Mouse (Mus musculus): ENCODE data around the gene Tmem100. TPM values are rescaled to one million over a fixed set of nuclear protein-coding genes. Genes with fewer than 3 reads are reported as not detected.

Gene Tmem100
- polyA plus RNA-seq (2014; fragmentation: Nextera tagmentation; extraction: Ambion mirVana), result 16.7 and 17.7 TPM in 2 replicates

GRCm38 (mm10) chr11:90029841-90030398 is at the start of gene Tmem100:
Tmem100 (plus strand) TSS chr11:90030348.
- peaks cover 2% of the 10 kb centered on the region; the same call in 1 of the 2 replicates for H3K4me1 ChIP-seq (ENCODE audit: control insufficient read depth, insufficient read depth, low read length)
- peak within 1 kb of the TSS; percentile 36 for H3K4me3 ChIP-seq (ENCODE audit: low read depth, low read length)
- peak within 1 kb of the TSS; percentile 40 for H3K4me2 ChIP-seq (ENCODE audit: low read depth, low read length)
- H3K27ac ChIP-seq (replicated peaks; ENCODE audit: low read depth, low read length), result no peak within 1 kb of the TSS
- peak within 1 kb of the TSS; percentile 48 for H3K9ac ChIP-seq (replicated peaks; ENCODE audit: low read length)
- WGBS, result 50% methylated on average over 13 of the region's 13 CpGs
- H3K27me3 ChIP-seq (ENCODE audit: control insufficient read depth, insufficient read depth, low read length), result no peaks in the 10 kb centered on the region
- ATAC-seq (replicated peaks; ENCODE audit: insufficient number of reproducible peaks, low FRiP score, low TSS enrichment, low read depth) (no peak), DNase-seq (ENCODE audit: low spot score) (no peak)
- H3K9me3 ChIP-seq (replicated peaks; ENCODE audit: control insufficient read depth, low read length), result no peaks in the 10 kb centered on the region
- H3K36me3 ChIP-seq (replicated peaks; ENCODE audit: control insufficient read depth, insufficient read depth, low read depth, low read length), result no peaks in the 10 kb centered on the region

GRCm38 (mm10) chr11:89982918-89983317 is 47.2 kb upstream of the Tmem100 start:
- Histone ChIP-seq H3K4me2 (ENCODE audit: low read depth, low read length) (no peak overlapping the region), H3K27ac (replicated peaks; ENCODE audit: low read depth, low read length) (no peak overlapping the region), H3K27me3 (ENCODE audit: control insufficient read depth, insufficient read depth, low read length) (no peaks in the 10 kb centered on the region), H3K9ac (replicated peaks; ENCODE audit: low read length) (no peak overlapping the region), H3K9me3 (replicated peaks; ENCODE audit: control insufficient read depth, low read length) (no peaks in the 10 kb centered on the region), H3K4me1 (ENCODE audit: control insufficient read depth, insufficient read depth, low read length) (no peaks in the 10 kb centered on the region; the same call in 1 of the 2 replicates), H3K4me3 (ENCODE audit: low read depth, low read length) (no peak overlapping the region), H3K36me3 (replicated peaks; ENCODE audit: control insufficient read depth, insufficient read depth, low read depth, low read length) (no peaks in the 10 kb centered on the region)
- ATAC-seq (replicated peaks; ENCODE audit: insufficient number of reproducible peaks, low FRiP score, low TSS enrichment, low read depth), result no peak
- no peak for DNase-seq (ENCODE audit: low spot score)
- 82% methylated on average over 2 of the region's 2 CpGs for WGBS

- Histone ChIP-seq H3K9ac (replicated peaks; ENCODE audit: low read length) (no peak overlapping the region), H3K27me3 (ENCODE audit: control insufficient read depth, insufficient read depth, low read length) (no peaks in the 10 kb centered on the region), H3K36me3 (replicated peaks; ENCODE audit: control insufficient read depth, insufficient read depth, low read depth, low read length) (no peaks in the 10 kb centered on the region), H3K27ac (replicated peaks; ENCODE audit: low read depth, low read length) (no peak overlapping the region), H3K9me3 (replicated peaks; ENCODE audit: control insufficient read depth, low read length) (no peaks in the 10 kb centered on the region), H3K4me1 (ENCODE audit: control insufficient read depth, insufficient read depth, low read length) (no peaks in the 10 kb centered on the region), H3K4me3 (ENCODE audit: low read depth, low read length) (no peak overlapping the region), H3K4me2 (ENCODE audit: low read depth, low read length) (no peak overlapping the region)
- 94% methylated on average over 5 of the region's 5 CpGs for WGBS
- DNase-seq (ENCODE audit: low spot score) (no peak), ATAC-seq (replicated peaks; ENCODE audit: insufficient number of reproducible peaks, low FRiP score, low TSS enrichment, low read depth) (no peak)
These were observed 45.7 kb upstream of the Tmem100 start for GRCm38 (mm10) chr11:89984436-89984835.

DNA sequence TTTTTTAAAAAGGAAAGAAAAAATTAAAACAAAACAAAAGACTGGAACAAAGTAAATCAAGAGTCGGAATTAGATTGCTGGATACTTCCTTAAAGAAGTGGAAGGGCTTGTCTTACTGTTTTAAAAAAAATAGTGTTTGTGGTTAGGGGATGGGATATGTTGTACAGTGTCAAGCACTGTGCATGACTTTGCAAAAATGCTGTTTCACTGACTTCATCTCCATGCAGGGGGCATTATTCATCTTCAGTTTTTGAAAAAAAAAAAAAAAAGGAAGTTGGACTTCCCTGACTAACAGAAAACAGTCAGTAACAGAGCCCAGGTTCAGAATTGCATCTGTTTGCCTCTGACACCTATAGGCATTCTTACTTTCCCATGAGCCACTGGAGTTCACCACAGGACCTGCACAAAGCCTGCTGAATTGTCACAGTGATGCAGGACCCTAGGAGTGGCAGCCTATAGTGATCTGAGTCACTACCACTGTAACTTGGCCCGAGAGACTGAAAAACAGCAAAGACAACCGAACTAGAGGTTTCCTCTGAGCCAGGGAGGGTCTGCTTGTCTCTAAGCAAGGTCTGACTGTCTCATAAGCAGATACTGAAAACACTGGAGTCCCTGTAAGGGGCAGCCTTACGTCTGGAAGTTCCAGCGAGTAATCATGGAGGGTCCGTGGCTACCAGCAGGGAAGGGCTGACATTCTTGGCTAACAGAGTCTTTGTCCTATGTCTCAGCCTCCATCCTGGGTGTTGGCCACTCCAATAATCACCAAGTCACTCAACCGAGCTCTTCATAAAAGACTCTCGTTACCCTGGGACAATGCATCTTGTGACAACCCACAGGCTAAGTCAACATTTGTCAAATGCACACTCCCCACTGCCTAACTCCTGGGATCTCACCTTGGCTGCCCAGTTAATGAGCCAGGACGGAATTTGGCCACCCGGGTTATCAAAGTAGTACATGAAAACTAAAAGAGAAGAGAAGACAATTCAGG is 44.7 kb upstream of the Tmem100 start:
- ATAC-seq (replicated peaks; ENCODE audit: insufficient number of reproducible peaks, low FRiP score, low TSS enrichment, low read depth) (no peak), DNase-seq (ENCODE audit: low spot score) (no peak)
- H3K4me2 ChIP-seq (ENCODE audit: low read depth, low read length), result no peak overlapping the region
- no peaks in the 10 kb centered on the region for H3K9me3 ChIP-seq (replicated peaks; ENCODE audit: control insufficient read depth, low read length)
- no peaks in the 10 kb centered on the region for H3K27me3 ChIP-seq (ENCODE audit: control insufficient read depth, insufficient read depth, low read length)
- no peaks in the 10 kb centered on the region for H3K4me1 ChIP-seq (ENCODE audit: control insufficient read depth, insufficient read depth, low read length)
- no peaks in the 10 kb centered on the region for H3K36me3 ChIP-seq (replicated peaks; ENCODE audit: control insufficient read depth, insufficient read depth, low read depth, low read length)
- no peak overlapping the region for H3K9ac ChIP-seq (replicated peaks; ENCODE audit: low read length)
- WGBS, result 62% methylated on average over 10 of the region's 10 CpGs
- no peak overlapping the region for H3K4me3 ChIP-seq (ENCODE audit: low read depth, low read length)
- no peak overlapping the region for H3K27ac ChIP-seq (replicated peaks; ENCODE audit: low read depth, low read length)

- H3K36me3 ChIP-seq (replicated peaks; ENCODE audit: control insufficient read depth, insufficient read depth, low read depth, low read length), result no peaks in the 10 kb centered on the region
- ATAC-seq (replicated peaks; ENCODE audit: insufficient number of reproducible peaks, low FRiP score, low TSS enrichment, low read depth) (no peak), DNase-seq (ENCODE audit: low spot score) (no peak)
- 87% methylated on average over 8 of the region's 8 CpGs for WGBS
- H3K4me2 ChIP-seq (ENCODE audit: low read depth, low read length), result no peak overlapping the region
- H3K27me3 ChIP-seq (ENCODE audit: control insufficient read depth, insufficient read depth, low read length), result no peaks in the 10 kb centered on the region
- H3K27ac ChIP-seq (replicated peaks; ENCODE audit: low read depth, low read length), result no peak overlapping the region
- H3K9me3 ChIP-seq (replicated peaks; ENCODE audit: control insufficient read depth, low read length), result no peaks in the 10 kb centered on the region
- H3K9ac ChIP-seq (replicated peaks; ENCODE audit: low read length), result no peak overlapping the region
- no peak overlapping the region for H3K4me3 ChIP-seq (ENCODE audit: low read depth, low read length)
- no peaks in the 10 kb centered on the region for H3K4me1 ChIP-seq (ENCODE audit: control insufficient read depth, insufficient read depth, low read length)
These were observed 43.6 kb upstream of the Tmem100 start for GRCm38 (mm10) chr11:89986516-89986915.

- no peaks in the 10 kb centered on the region for H3K36me3 ChIP-seq (replicated peaks; ENCODE audit: control insufficient read depth, insufficient read depth, low read depth, low read length)
- DNase-seq (ENCODE audit: low spot score), result peak; percentile 89
- ATAC-seq (replicated peaks; ENCODE audit: insufficient number of reproducible peaks, low FRiP score, low TSS enrichment, low read depth), result peak; percentile 51; the same call in 1 of the 2 replicates
- no peak overlapping the region for H3K4me2 ChIP-seq (ENCODE audit: low read depth, low read length)
- no peak overlapping the region for H3K27ac ChIP-seq (replicated peaks; ENCODE audit: low read depth, low read length)
- H3K4me3 ChIP-seq (ENCODE audit: low read depth, low read length), result no peak overlapping the region
- 24% methylated on average over 8 of the region's 8 CpGs for WGBS
- no peaks in the 10 kb centered on the region for H3K27me3 ChIP-seq (ENCODE audit: control insufficient read depth, insufficient read depth, low read length)
- H3K9me3 ChIP-seq (replicated peaks; ENCODE audit: control insufficient read depth, low read length), result no peaks in the 10 kb centered on the region
- H3K4me1 ChIP-seq (ENCODE audit: control insufficient read depth, insufficient read depth, low read length), result no peaks in the 10 kb centered on the region
- no peak overlapping the region for H3K9ac ChIP-seq (replicated peaks; ENCODE audit: low read length)
These were observed 41.1 kb upstream of the Tmem100 start for GRCm38 (mm10) chr11:89988936-89989589.

DNA sequence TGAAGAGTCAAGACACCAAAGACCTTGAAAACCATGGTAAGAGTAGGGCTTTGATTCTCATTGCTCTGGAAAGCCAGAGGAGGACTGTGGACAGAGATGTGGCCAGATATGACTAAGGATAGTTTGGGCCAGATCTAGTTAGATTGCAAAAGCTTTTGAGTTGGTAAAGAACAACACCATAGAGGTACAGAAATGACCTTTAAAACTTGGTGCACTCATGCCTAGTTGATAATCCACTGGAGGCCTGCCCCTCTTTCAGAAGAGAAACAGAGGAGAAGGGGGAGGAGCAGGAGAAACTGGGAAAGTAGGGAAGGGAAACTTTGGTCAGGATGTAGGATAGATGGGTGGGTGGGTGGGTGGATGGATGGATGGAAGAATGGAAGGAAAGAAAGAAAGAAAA is 38.5 kb upstream of the Tmem100 start:
- no peaks in the 10 kb centered on the region for H3K9me3 ChIP-seq (replicated peaks; ENCODE audit: control insufficient read depth, low read length)
- DNase-seq (ENCODE audit: low spot score) (no peak), ATAC-seq (replicated peaks; ENCODE audit: insufficient number of reproducible peaks, low FRiP score, low TSS enrichment, low read depth) (no peak)
- H3K36me3 ChIP-seq (replicated peaks; ENCODE audit: control insufficient read depth, insufficient read depth, low read depth, low read length), result no peaks in the 10 kb centered on the region
- no peak overlapping the region for H3K27ac ChIP-seq (replicated peaks; ENCODE audit: low read depth, low read length)
- H3K4me3 ChIP-seq (ENCODE audit: low read depth, low read length), result no peak overlapping the region
- no peak overlapping the region for H3K4me2 ChIP-seq (ENCODE audit: low read depth, low read length)
- no peak overlapping the region for H3K9ac ChIP-seq (replicated peaks; ENCODE audit: low read length)
- no peaks in the 10 kb centered on the region for H3K4me1 ChIP-seq (ENCODE audit: control insufficient read depth, insufficient read depth, low read length)
- no peaks in the 10 kb centered on the region for H3K27me3 ChIP-seq (ENCODE audit: control insufficient read depth, insufficient read depth, low read length)

All from embryonic facial prominence, embryonic 11.5 days (tissue).